Mouse (Mus musculus): ENCODE data around the gene Zfp655. TPM values are rescaled to one million over a fixed set of nuclear protein-coding genes. Genes with fewer than 3 reads are reported as not detected.
"Not testable (repeated sequence)": the region's sequence is repeated elsewhere in the genome, so short reads cannot be mapped to it uniquely, and the experiment has no call there.

Zfp655 gene
- polyA plus RNA-seq, 1 experiment from 2014 or later = 45.9 TPM

DNA sequence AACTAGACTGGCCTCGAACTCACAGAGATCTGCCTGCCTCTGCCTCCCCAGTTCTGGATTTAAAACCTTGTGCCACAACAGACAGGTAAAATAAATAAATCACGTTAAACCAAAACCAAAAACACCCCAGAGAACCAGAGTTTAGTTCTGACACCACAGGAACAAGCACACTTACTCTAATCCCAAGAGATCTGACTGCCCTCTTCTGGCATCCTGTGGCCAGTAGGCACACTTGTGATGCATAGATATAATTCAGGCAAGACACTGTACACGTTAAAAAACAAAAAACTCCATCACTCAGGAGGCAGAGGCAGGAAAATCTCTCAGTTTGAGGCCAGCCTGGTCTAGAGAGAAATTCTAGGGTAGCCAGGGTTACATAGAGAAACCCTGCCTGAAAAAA lies 29.1 kb upstream of the Zfp655 start:
- no peak overlapping the region for H3K4me3 ChIP-seq (ENCODE audit: low read depth, low read length)
- no peaks in the 10 kb centered on the region for H3K36me3 ChIP-seq (ENCODE audit: control insufficient read depth, insufficient read depth, low read length)
- DNase-seq (ENCODE audit: low spot score) (no peak), ATAC-seq (ENCODE audit: low FRiP score) (no peak)
- no peak overlapping the region for H3K27ac ChIP-seq (ENCODE audit: low read depth, low read length)
- H3K27me3 ChIP-seq (ENCODE audit: control insufficient read depth, insufficient read depth, low read length) = no peaks in the 10 kb centered on the region
- 49% methylated on average over 3 of the region's 3 CpGs for WGBS
- peaks cover 4% of the 10 kb centered on the region for H3K4me1 ChIP-seq (replicated peaks; ENCODE audit: control insufficient read depth, insufficient read depth, low read length)
- no peaks in the 10 kb centered on the region for H3K9me3 ChIP-seq (ENCODE audit: control insufficient read depth, low read length)
- H3K4me2 ChIP-seq (replicated peaks; ENCODE audit: low read depth, low read length) = no peak overlapping the region
- H3K9ac ChIP-seq (ENCODE audit: low read depth, low read length) = no peak overlapping the region

DNA sequence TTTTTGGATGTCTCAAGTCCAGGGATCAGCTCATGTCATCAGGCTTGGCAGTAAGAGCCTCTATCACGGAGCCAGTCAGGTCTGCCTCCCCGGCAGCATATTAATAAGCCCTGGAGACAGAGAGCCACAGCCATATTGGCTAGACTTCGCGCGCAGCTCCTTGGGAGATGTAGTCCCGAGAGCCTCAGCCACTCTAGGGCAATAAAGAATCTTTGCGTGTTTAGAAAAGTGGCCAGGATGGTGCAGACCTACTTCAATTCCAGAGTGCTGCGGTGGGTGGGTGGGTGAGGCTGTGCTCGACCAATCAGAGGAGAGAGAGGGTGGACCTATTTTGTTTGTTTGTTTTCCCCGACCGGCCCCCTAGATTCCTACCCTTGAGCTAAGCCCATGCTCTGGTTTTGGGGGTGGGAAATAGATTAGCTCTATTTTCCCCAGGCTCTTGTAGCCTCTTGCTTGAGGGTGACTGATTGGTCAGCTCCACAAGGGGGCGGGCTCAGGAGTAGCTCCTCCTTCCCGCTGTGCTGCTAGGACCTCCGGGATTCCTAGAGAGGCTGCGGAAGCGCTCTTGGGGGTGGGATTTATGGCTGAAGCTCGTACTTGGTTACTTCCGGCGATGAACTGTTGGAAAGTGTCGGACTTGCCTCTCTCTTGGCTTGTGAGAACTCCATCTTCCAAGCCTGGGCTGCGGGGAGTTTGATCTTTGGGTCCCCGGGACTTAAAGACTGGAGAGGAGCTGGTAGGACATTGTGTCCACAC lies 27.4 kb upstream of the Zfp655 start, which contains the start of gene Zkscan5:
Gene Zkscan5, plus strand, starts transcription at position 627 of the 756 bp plus-strand sequence.
- peak within 1 kb of the TSS; percentile 80 for H3K27ac ChIP-seq (ENCODE audit: low read depth, low read length)
- peak; percentile 96 for ATAC-seq (ENCODE audit: low FRiP score)
- DNase-seq (ENCODE audit: low spot score) = peak; percentile 96
- peaks cover 4% of the 10 kb centered on the region for H3K4me1 ChIP-seq (replicated peaks; ENCODE audit: control insufficient read depth, insufficient read depth, low read length)
- no peaks in the 10 kb centered on the region for H3K9me3 ChIP-seq (ENCODE audit: control insufficient read depth, low read length)
- H3K4me3 ChIP-seq (ENCODE audit: low read depth, low read length) = peak within 1 kb of the TSS; percentile 48
- H3K9ac ChIP-seq (ENCODE audit: low read depth, low read length) = peak within 1 kb of the TSS; percentile 44
- no peaks in the 10 kb centered on the region for H3K36me3 ChIP-seq (ENCODE audit: control insufficient read depth, insufficient read depth, low read length)
- H3K4me2 ChIP-seq (replicated peaks; ENCODE audit: low read depth, low read length) = peak within 1 kb of the TSS; percentile 46
- H3K27me3 ChIP-seq (ENCODE audit: control insufficient read depth, insufficient read depth, low read length) = no peaks in the 10 kb centered on the region
- WGBS = under 1% methylated on average over 22 of the region's 22 CpGs

DNA sequence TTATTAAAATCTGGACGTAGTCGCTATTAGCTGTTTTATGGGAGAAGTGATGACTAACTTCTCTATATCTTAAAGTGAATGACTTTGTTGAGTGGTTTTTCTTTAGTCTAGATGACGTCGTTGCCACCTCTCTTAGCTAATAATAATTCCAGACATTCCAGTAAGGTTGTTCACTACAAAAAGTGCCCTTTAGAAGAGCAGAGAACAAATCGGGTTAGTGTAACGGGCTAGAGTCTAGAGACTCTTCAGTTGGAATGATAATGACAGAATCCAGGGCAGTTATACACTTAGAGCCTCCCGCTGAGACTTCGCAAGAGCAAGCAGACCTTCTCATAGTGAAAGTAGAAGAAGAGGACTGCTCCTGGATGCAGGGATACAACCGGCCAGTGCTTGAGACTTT lies 26.5 kb upstream of the Zfp655 start:
- 26% methylated on average over 9 of the region's 9 CpGs for WGBS

DNA sequence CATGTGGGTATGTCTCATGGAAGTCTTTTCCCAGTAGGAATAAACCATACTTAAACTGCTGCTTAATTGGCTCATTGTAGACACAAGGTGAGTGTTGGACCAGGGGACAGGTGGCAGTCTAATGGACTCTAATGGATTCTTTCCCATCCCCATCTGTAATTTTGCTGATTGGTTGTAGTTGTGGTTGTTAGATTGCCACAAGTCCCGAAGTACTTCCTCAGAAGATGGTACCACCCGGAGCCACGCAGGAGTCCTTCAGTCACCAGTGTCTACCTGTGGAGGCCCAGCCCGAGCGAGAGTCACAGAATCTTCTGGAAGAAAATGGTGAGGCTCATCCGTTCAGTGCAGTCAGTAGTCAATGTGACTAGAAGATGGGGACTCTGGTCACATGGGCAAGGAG lies 24.1 kb upstream of the Zfp655 start:
- 95% methylated on average over 6 of the region's 6 CpGs for WGBS
- ATAC-seq (ENCODE audit: low FRiP score) = no peak
- no peak overlapping the region for H3K27ac ChIP-seq (ENCODE audit: low read depth, low read length)
- H3K4me3 ChIP-seq (ENCODE audit: low read depth, low read length) = no peak overlapping the region
- H3K9ac ChIP-seq (ENCODE audit: low read depth, low read length) = no peak overlapping the region
- no peaks in the 10 kb centered on the region for H3K27me3 ChIP-seq (ENCODE audit: control insufficient read depth, insufficient read depth, low read length)
- H3K36me3 ChIP-seq (ENCODE audit: control insufficient read depth, insufficient read depth, low read length) = 0 out of 2 replicates have a peak, but pooled peaks cover 5% of the 10 kb centered on the region
- peaks cover 4% of the 10 kb centered on the region for H3K4me1 ChIP-seq (replicated peaks; ENCODE audit: control insufficient read depth, insufficient read depth, low read length)
- no peak for DNase-seq (ENCODE audit: low spot score)
- no peaks in the 10 kb centered on the region for H3K9me3 ChIP-seq (ENCODE audit: control insufficient read depth, low read length)
- H3K4me2 ChIP-seq (replicated peaks; ENCODE audit: low read depth, low read length) = no peak overlapping the region

More for the DNA sequence above, 26.5 kb upstream of the Zfp655 start:
- DNase-seq (ENCODE audit: low spot score) (no peak), ATAC-seq (ENCODE audit: low FRiP score) (no peak)
- Histone ChIP-seq H3K4me1 (replicated peaks; ENCODE audit: control insufficient read depth, insufficient read depth, low read length) (peaks cover 4% of the 10 kb centered on the region), H3K4me3 (ENCODE audit: low read depth, low read length) (peak overlapping the region; percentile 48), H3K9ac (ENCODE audit: low read depth, low read length) (peak overlapping the region; percentile 7; the same call in 1 of the 2 replicates), H3K4me2 (replicated peaks; ENCODE audit: low read depth, low read length) (peak overlapping the region; percentile 38), H3K27me3 (ENCODE audit: control insufficient read depth, insufficient read depth, low read length) (no peaks in the 10 kb centered on the region), H3K27ac (ENCODE audit: low read depth, low read length) (no peak overlapping the region), H3K9me3 (ENCODE audit: control insufficient read depth, low read length) (no peaks in the 10 kb centered on the region), H3K36me3 (ENCODE audit: control insufficient read depth, insufficient read depth, low read length) (no peaks in the 10 kb centered on the region)

- Histone ChIP-seq H3K36me3 (ENCODE audit: control insufficient read depth, insufficient read depth, low read length) (0 out of 2 replicates have a peak, but pooled peaks cover 5% of the 10 kb centered on the region), H3K9ac (ENCODE audit: low read depth, low read length) (no peak overlapping the region), H3K4me1 (replicated peaks; ENCODE audit: control insufficient read depth, insufficient read depth, low read length) (peaks cover 4% of the 10 kb centered on the region), H3K9me3 (ENCODE audit: control insufficient read depth, low read length) (no peaks in the 10 kb centered on the region), H3K27me3 (ENCODE audit: control insufficient read depth, insufficient read depth, low read length) (no peaks in the 10 kb centered on the region), H3K27ac (ENCODE audit: low read depth, low read length) (no peak overlapping the region), H3K4me3 (ENCODE audit: low read depth, low read length) (no peak overlapping the region), H3K4me2 (replicated peaks; ENCODE audit: low read depth, low read length) (no peak overlapping the region)
- DNase-seq (ENCODE audit: low spot score) (no peak), ATAC-seq (ENCODE audit: low FRiP score) (no peak)
- 86% methylated on average over 5 of the region's 6 CpGs for WGBS
Observed at GRCm38 (mm10) chr5:145207954-145208353, 23.6 kb upstream of the Zfp655 start.

DNA sequence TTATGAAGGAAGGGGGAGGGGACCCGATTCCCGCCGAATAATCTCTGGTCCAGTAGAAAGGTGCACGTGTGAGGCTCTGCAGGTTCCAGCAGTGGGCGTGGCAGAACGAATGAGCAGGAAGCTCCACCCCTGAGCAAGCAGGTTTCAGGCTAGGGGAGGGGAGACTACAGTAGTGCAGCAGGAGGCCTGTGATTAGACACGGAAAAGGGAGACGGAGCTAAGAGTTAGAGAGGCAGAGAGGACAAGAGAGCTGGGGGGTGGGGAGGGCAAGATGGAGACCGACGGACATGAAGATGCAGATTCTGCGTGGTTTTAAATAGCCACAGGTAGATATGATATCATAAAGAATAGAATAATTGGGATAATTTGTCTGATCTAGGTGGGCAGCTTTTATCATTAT lies 23.1 kb upstream of the Zfp655 start:
- not testable (repeated sequence) for H3K9me3 ChIP-seq (ENCODE audit: control insufficient read depth, low read length); H3K27ac ChIP-seq (ENCODE audit: low read depth, low read length); ATAC-seq (ENCODE audit: low FRiP score); H3K36me3 ChIP-seq (ENCODE audit: control insufficient read depth, insufficient read depth, low read length); H3K4me1 ChIP-seq (replicated peaks; ENCODE audit: control insufficient read depth, insufficient read depth, low read length); DNase-seq (ENCODE audit: low spot score); H3K27me3 ChIP-seq (ENCODE audit: control insufficient read depth, insufficient read depth, low read length); H3K4me3 ChIP-seq (ENCODE audit: low read depth, low read length); H3K9ac ChIP-seq (ENCODE audit: low read depth, low read length); H3K4me2 ChIP-seq (replicated peaks; ENCODE audit: low read depth, low read length)
- 46% methylated on average over 11 of the region's 11 CpGs for WGBS

- 91% methylated on average over 4 of the region's 4 CpGs for WGBS
- Histone ChIP-seq H3K4me3 (ENCODE audit: low read depth, low read length) (no peak overlapping the region), H3K36me3 (ENCODE audit: control insufficient read depth, insufficient read depth, low read length) (0 out of 2 replicates have a peak, but pooled peaks cover 5% of the 10 kb centered on the region)
Observed at GRCm38 (mm10) chr5:145211340-145211739, 20.2 kb upstream of the Zfp655 start.

GRCm38 (mm10) chr5:145212216-145212615 lies 19.3 kb upstream of the Zfp655 start:
- H3K9me3 ChIP-seq (ENCODE audit: control insufficient read depth, low read length) = no peaks in the 10 kb centered on the region
- no peak overlapping the region for H3K9ac ChIP-seq (ENCODE audit: low read depth, low read length)
- H3K4me1 ChIP-seq (replicated peaks; ENCODE audit: control insufficient read depth, insufficient read depth, low read length) = no peaks in the 10 kb centered on the region
- no peak overlapping the region for H3K4me3 ChIP-seq (ENCODE audit: low read depth, low read length)
- 93% methylated on average over 4 of the region's 4 CpGs for WGBS
- H3K27me3 ChIP-seq (ENCODE audit: control insufficient read depth, insufficient read depth, low read length) = no peaks in the 10 kb centered on the region
- no peak for ATAC-seq (ENCODE audit: low FRiP score)
- DNase-seq (ENCODE audit: low spot score) = no peak
- H3K27ac ChIP-seq (ENCODE audit: low read depth, low read length) = no peak overlapping the region
- 0 out of 2 replicates have a peak, but pooled peaks cover 5% of the 10 kb centered on the region for H3K36me3 ChIP-seq (ENCODE audit: control insufficient read depth, insufficient read depth, low read length)
- no peak overlapping the region for H3K4me2 ChIP-seq (replicated peaks; ENCODE audit: low read depth, low read length)

More at GRCm38 (mm10) chr5:145211340-145211739, 20.2 kb upstream of the Zfp655 start:
- no peaks in the 10 kb centered on the region for H3K4me1 ChIP-seq (replicated peaks; ENCODE audit: control insufficient read depth, insufficient read depth, low read length)
- H3K27me3 ChIP-seq (ENCODE audit: control insufficient read depth, insufficient read depth, low read length) = no peaks in the 10 kb centered on the region
- DNase-seq (ENCODE audit: low spot score) = no peak
- no peak for ATAC-seq (ENCODE audit: low FRiP score)
- no peak overlapping the region for H3K4me2 ChIP-seq (replicated peaks; ENCODE audit: low read depth, low read length)
- no peak overlapping the region for H3K27ac ChIP-seq (ENCODE audit: low read depth, low read length)
- no peaks in the 10 kb centered on the region for H3K9me3 ChIP-seq (ENCODE audit: control insufficient read depth, low read length)
- H3K9ac ChIP-seq (ENCODE audit: low read depth, low read length) = no peak overlapping the region

GRCm38 (mm10) chr5:145213505-145213904 lies 18.0 kb upstream of the Zfp655 start:
- DNase-seq (ENCODE audit: low spot score) (no peak), ATAC-seq (ENCODE audit: low FRiP score) (no peak)
- Histone ChIP-seq H3K9ac (ENCODE audit: low read depth, low read length) (no peak overlapping the region), H3K4me3 (ENCODE audit: low read depth, low read length) (no peak overlapping the region), H3K36me3 (ENCODE audit: control insufficient read depth, insufficient read depth, low read length) (0 out of 2 replicates have a peak, but pooled peaks cover 8% of the 10 kb centered on the region), H3K4me1 (replicated peaks; ENCODE audit: control insufficient read depth, insufficient read depth, low read length) (no peaks in the 10 kb centered on the region), H3K27ac (ENCODE audit: low read depth, low read length) (no peak overlapping the region), H3K27me3 (ENCODE audit: control insufficient read depth, insufficient read depth, low read length) (no peaks in the 10 kb centered on the region), H3K4me2 (replicated peaks; ENCODE audit: low read depth, low read length) (no peak overlapping the region), H3K9me3 (ENCODE audit: control insufficient read depth, low read length) (no peaks in the 10 kb centered on the region)
- WGBS = 95% methylated on average over 3 of the region's 3 CpGs
